Mouse (Mus musculus) CH12.LX (cell line): ENCODE measurements around the gene Pop5.

Experiments used
- CHD1 ChIP-seq: IDR thresholded peaks from 2 replicates; pipeline ENCODE4 v1.6.1; 2012; ENCODE audit warnings: low read depth, low read length, improper control_type of control experiment, inconsistent platforms
- CTCF ChIP-seq, 2 experiments: IDR thresholded peaks in 1 of 2; conservative IDR thresholded peaks in 1 of 2; 2 replicates each; pipeline ENCODE4 v1.5.1; 2011 to 2012; ENCODE audit warnings: low read depth in 2 of 2, low read length in 2 of 2, improper control_type of control experiment in 1 of 2, inconsistent platforms in 1 of 2, mild to moderate bottlenecking in 1 of 2, moderate library complexity in 1 of 2
- E2F4 ChIP-seq: IDR thresholded peaks from 2 replicates; pipeline ENCODE4 v1.6.1; 2011; ENCODE audit warnings: low read depth, low read length, improper control_type of control experiment; ENCODE audit not compliant: insufficient replicate concordance
- MEF2A ChIP-seq: IDR thresholded peaks from 2 replicates; pipeline ENCODE4 v1.6.1; 2014; ENCODE audit warnings: low read depth, mild to moderate bottlenecking, inconsistent platforms, low read length, improper control_type of control experiment, borderline replicate concordance
- MXI1 ChIP-seq: IDR thresholded peaks from 2 replicates; pipeline ENCODE4 v1.6.1; 2011; ENCODE audit warnings: mild to moderate bottlenecking, low read depth, low read length, improper control_type of control experiment
- POLR2A ChIP-seq: IDR thresholded peaks from 2 replicates; pipeline ENCODE4 v1.6.1; 2011; ENCODE audit warnings: low read depth, mild to moderate bottlenecking, improper control_type of control experiment, low read length
- RAD21 ChIP-seq: IDR thresholded peaks from 2 replicates; pipeline ENCODE4 v1.6.1; 2011; ENCODE audit warnings: low read depth, mild to moderate bottlenecking, low read length, improper control_type of control experiment, moderate library complexity
- TCF12 ChIP-seq: IDR thresholded peaks from 2 replicates; pipeline ENCODE4 v1.6.1; 2014; ENCODE audit warnings: low read depth, mild to moderate bottlenecking, inconsistent platforms, low read length, improper control_type of control experiment
- ZC3H11A ChIP-seq: IDR thresholded peaks from 2 replicates; pipeline ENCODE4 v1.6.1; 2012; ENCODE audit warnings: low read depth, mild to moderate bottlenecking, inconsistent platforms, low read length, improper control_type of control experiment

DNA sequence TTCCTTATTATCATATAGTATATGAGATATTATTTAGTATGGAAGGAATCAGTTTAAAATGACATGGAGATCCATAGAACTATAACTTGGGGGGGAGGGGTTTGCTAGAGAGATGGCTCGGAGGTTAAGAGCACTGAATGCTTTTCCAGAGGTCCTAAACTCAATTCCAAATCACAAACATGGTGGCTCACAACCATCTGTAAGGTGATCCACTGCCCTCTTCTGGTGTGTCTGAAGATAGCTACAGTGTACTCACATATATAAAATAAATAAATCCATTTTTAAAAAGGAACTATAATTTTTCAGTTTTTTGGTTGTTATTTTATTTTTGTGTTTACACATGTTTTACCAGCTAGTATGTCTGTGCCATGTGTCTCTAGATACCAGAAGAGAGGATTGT is 38.7 kb downstream of the Pop5 start:
- peak; percentile 10 for TF ChIP-seq RAD21
- TF ChIP-seq E2F4, result no peak
- peak in 1 of 2 experiments; percentile 36; a peak in 2 of 4 replicates for TF ChIP-seq CTCF (conservative IDR thresholded peaks at IDR 0.05 in 1 of 2, IDR thresholded peaks at IDR 0.05 in 1 of 2; ENCODE audit: low read depth in 2 of 2, low read length in 2 of 2)
- no peak for TF ChIP-seq POLR2A
- no peak for TF ChIP-seq TCF12
- TF ChIP-seq MEF2A, result no peak
- no peak; the same call in 1 of the 2 replicates for TF ChIP-seq MXI1
- TF ChIP-seq ZC3H11A, result no peak
- TF ChIP-seq CHD1, result no peak
